Mouse (Mus musculus): ENCODE data around the gene Fam216a.

- TF ChIP-seq POLR2A (IDR thresholded peaks at IDR 0.05; ENCODE audit: low read depth, low read length) (no peak), CTCF (IDR thresholded peaks at IDR 0.05; ENCODE audit: extremely low read depth, insufficient read length, insufficient replicate concordance, low read depth, low read length) (no peak)
Observed at GRCm38 (mm10) chr5:122421271-122422068, 49.3 kb upstream of the Fam216a start, which contains the start of gene Anapc7.
